Mouse (Mus musculus) heart, postnatal 25 days (tissue): ENCODE data around the gene Ripor3. TPM values are rescaled to one million over a fixed set of nuclear protein-coding genes. Genes with fewer than 3 reads are reported as not detected.
"Not testable (repeated sequence)": the region's sequence is repeated elsewhere in the genome, so short reads cannot be mapped to it uniquely, and the experiment has no call there.

Source experiments
- DNase-seq: peaks from one replicate; pipeline ENCODE4 v3.0.0; 2022; ENCODE audit warnings: low spot score
- intact Hi-C: fragments of 180-260 bp; cut with DNase I; formaldehyde crosslinking; loops from one replicate; pipeline ENCODE4 v1.15.1; 2025
- total RNA-seq, 2 experiments: library from RNA; stranded (reverse); gene quantifications; 2 replicates each; pipeline ENCODE4 v1.2.3; 2021

Gene Ripor3
- total RNA-seq: under 1 TPM; 0.49 to 0.75 TPM

- peak; percentile 52 for DNase-seq
- intact Hi-C loops: loop anchor here (2.0 kb wide), 1 partner anchor 89 kb away; no protein-coding TSS in a partner anchor
Measured at GRCm38 (mm10) chr2:168009936-168010668, at the start of gene Ripor3. Gene Ripor3, minus strand, starts transcription at chr2:168010618.

- DNase-seq: no peak
- intact Hi-C loops: no loop called here
Measured at GRCm38 (mm10) chr2:168059200-168059790, 48.9 kb upstream of the Ripor3 start.

GRCm38 (mm10) chr2:168058488-168059199 is 48.2 kb upstream of the Ripor3 start:
- no peak for DNase-seq
- intact Hi-C loops: no loop called here

DNA sequence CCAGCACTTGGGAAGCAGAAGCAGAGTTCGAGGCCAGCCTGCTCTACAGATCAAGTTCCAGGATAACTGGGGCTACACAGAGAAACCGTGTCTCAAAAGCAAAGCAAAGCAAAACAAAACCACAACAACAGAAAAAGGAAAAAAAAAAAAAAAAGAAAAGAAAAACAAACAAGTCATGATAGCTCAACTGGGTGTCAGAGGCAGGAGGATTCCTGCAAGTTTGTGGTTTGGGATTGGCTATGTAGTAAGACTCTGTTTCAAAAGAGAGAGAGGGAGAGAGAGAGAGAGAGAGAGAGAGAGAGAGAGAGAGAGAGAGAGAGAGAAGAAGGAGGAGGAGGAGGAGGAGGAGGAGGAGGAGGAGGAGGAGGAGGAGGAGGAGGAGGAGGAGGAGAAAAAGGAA is 47.5 kb upstream of the Ripor3 start:
- intact Hi-C loops, DNase-seq: not testable (repeated sequence)

DNA sequence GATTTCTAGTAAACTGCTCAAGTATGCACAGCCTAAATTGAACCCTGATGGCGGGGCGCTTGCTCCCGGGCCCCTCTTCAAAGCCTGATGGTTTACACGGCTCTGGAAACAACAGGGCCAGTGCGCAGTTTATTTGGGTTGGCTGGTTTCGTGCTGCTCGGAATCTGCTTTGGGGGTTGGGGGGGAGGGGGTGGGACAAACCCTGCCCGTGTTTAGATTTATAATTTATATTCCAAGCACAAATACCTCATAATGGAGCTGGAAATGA is 46.2 kb upstream of the Ripor3 start:
- DNase-seq: no peak
- intact Hi-C loops: no loop called here

- DNase-seq: no peak
- intact Hi-C loops: no loop called here
Measured at GRCm38 (mm10) chr2:168055910-168056665, 45.7 kb upstream of the Ripor3 start.

- intact Hi-C loops: no loop called here
- no peak for DNase-seq
Measured at GRCm38 (mm10) chr2:168054142-168054541, 43.7 kb upstream of the Ripor3 start.

GRCm38 (mm10) chr2:168052689-168053088 is 42.3 kb upstream of the Ripor3 start:
- intact Hi-C loops: loop anchor here (2.0 kb wide), 1 partner anchor 46 kb away; no protein-coding TSS in a partner anchor
- DNase-seq: no peak

- intact Hi-C loops: loop anchor here (2.0 kb wide), 1 partner anchor 47 kb away; no protein-coding TSS in a partner anchor
- no peak for DNase-seq
Measured at GRCm38 (mm10) chr2:168052156-168052555, 41.7 kb upstream of the Ripor3 start.

GRCm38 (mm10) chr2:168050000-168050942 is 39.9 kb upstream of the Ripor3 start:
- no peak for DNase-seq
- intact Hi-C loops: no loop called here

DNA sequence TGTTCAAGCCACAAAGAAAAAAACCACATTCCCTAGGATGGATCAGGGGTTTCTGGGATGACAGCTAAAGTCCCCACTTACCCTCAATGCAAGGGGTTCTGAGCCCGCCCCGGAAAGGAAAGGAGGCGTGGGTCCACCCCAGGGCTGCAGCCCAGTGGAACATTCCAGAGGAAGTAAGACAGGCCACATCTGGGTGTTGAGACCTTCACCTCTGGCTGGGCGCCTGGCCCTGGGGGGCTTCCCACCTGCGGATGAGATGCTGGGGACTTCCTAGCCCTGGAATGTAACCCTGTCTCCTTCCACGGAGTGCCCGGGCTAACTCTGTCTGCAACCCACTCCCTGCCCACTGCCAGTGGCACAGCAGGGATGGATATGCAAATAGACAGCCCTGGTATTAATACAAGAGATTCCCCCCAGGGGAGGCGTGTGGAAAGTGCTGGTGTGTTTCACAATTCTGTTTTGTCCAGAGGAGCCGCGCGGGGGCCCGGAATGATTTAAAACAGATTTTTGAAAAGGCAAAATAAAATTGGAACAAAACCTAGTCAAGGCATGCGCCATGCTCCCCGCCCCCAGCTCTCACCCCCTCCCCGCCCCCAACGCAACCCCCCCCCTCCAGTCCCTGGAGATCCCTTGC is 38.7 kb upstream of the Ripor3 start:
- DNase-seq: no peak
- intact Hi-C loops: no loop called here

DNA sequence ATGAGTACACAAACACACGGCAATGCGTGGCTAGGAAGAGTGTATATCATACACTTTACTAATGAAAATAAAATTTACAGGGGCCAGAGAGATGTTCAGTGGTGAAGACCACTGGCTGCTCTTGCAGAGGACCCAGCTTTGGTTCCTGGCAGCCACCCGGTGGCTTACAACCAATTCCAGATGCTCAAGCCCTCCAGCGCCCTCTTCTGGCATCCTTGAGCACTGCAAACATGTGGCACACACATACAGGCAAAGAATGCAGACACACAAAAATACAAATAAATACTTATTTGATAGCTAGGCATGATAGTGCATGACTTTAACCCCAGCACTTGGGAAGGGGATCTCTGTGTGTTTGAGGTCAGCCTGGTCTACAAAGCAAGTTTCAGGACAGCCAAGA is 36.0 kb upstream of the Ripor3 start:
- DNase-seq: no peak
- intact Hi-C loops: no loop called here

GRCm38 (mm10) chr2:168045771-168046170 is 35.4 kb upstream of the Ripor3 start:
- DNase-seq: no peak
- intact Hi-C loops: no loop called here

- intact Hi-C loops: no loop called here
- no peak for DNase-seq
Measured at GRCm38 (mm10) chr2:168045357-168045756, 34.9 kb upstream of the Ripor3 start.

DNA sequence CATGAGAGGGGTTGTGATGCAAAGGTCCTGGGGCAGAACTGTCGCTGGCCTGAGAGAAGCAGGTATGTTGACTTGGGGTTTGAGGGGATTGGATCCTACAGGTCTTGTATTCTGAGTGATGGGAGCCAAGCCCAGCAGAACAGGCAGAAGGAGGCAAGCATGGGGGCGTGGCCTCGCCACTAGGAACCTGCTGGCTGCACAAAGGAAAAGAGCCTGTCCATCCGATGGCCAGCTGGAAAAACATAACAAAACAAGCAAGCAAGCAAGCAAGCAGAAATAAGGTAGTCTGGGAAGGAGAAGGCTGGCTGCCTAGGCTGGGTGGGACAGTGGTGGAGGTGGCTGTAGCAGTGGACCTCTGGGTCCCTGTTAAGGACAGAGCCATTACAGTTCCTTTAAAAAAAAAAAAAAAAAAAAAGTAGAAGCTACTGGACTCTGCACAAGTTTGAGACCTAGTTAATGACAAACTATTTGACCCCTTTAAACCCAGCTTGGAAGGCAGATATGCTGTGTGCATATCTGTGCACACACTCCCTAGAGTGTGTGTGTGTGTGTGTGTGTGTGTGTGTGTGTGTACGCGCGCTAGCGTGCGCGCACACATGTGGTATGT is 34.4 kb upstream of the Ripor3 start:
- intact Hi-C loops: no loop called here
- no peak for DNase-seq

- intact Hi-C loops: no loop called here
Measured at GRCm38 (mm10) chr2:168042019-168042418, 31.6 kb upstream of the Ripor3 start.

GRCm38 (mm10) chr2:168040751-168041150 is 30.3 kb upstream of the Ripor3 start:
- intact Hi-C loops: no loop called here
- DNase-seq: no peak

More at GRCm38 (mm10) chr2:168042019-168042418, 31.6 kb upstream of the Ripor3 start:
- no peak for DNase-seq

DNA sequence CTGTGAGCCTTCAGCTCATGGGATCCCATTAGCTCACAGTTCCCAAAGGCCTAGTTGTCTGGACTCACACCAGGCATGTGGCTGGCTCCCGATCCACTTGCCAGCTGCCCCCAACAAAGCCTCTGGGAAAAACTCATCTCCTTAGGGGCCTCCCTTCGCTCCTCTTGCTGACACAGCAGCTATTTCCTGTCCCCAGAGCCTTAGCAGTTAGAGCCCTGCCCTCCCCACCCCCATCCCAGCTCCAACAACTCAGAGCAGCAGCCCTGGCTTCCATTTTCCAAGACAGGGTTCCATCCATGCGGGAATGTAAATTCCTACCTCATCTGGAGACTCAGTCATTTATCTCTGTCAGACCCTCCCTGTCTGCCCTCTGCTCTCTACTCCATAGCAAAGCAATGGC is 26.6 kb upstream of the Ripor3 start:
- intact Hi-C loops: no loop called here
- DNase-seq: no peak
